Mouse (Mus musculus) Muller cell, postnatal 12 days (primary cell): ENCODE data around the gene Gm20812.
"Not testable (repeated sequence)": the region's sequence is repeated elsewhere in the genome, so short reads cannot be mapped to it uniquely, and the experiment has no call there.

Source experiments
- DNase-seq: peaks from one replicate; pipeline ENCODE4 v3.0.0-alpha.2; 2015; ENCODE audit errors: inconsistent ontology term

The Gm20812 gene

DNA sequence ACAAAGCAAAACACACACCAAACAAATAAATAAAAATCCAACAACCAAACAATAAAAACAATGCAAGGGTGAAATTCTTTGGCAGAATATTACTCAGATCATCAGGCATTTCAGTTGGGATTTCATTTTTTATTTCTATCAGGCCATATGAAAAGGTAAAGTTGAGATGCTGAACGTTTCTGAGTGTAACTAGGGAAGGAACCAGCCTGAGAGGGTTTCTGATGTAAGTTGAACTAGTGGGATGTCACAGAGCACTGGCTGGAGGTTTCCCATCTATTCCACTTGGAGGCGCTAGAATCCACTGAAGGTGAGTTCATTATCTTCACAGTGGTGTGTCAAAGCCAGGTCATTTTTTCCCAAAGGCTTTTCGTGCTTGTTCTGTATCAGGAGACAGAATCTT, at the start of gene Gm20812:
Gene Gm20812 (plus strand): TSS at position 301 of the 400 bp plus-strand sequence.
- DNase-seq = not testable (repeated sequence)
